Mouse (Mus musculus) forebrain, embryonic 10.5 days (tissue): ENCODE measurements around the gene Ucn3. TPM values are rescaled to one million over a fixed set of nuclear protein-coding genes. Genes with fewer than 3 reads are reported as not detected.
A peak's percentile ranks its signal among the peaks of the same experiment; 100 is the strongest.

Experiments used
- DNase-seq: peaks from one replicate; pipeline ENCODE4 v3.0.0-alpha.2; 2017; ENCODE audit warnings: low spot score; ENCODE audit errors: extremely low spot score
- H3K27ac ChIP-seq: fragments of 300-500 bp; sonication (generic); 2 replicates; pipeline ENCODE4 v1.5.1; 2016; ENCODE audit warnings: mild to moderate bottlenecking
- H3K27me3 ChIP-seq: fragments of 300-500 bp; sonication (generic); 2 replicates; pipeline ENCODE4 v1.6.1; 2016; ENCODE audit warnings: mild to moderate bottlenecking; ENCODE audit not compliant: poor library complexity, severe bottlenecking
- H3K36me3 ChIP-seq: fragments of 300-500 bp; sonication (generic); replicated peaks from 2 replicates; pipeline ENCODE4 v1.6.1; 2016; ENCODE audit warnings: mild to moderate bottlenecking, moderate library complexity
- H3K4me1 ChIP-seq: fragments of 300-500 bp; sonication (generic); 2 replicates; pipeline ENCODE4 v1.6.1; 2016
- H3K4me3 ChIP-seq: fragments of 300-500 bp; sonication (generic); 2 replicates; pipeline ENCODE4 v1.5.1; 2016; ENCODE audit warnings: mild to moderate bottlenecking, moderate library complexity
- H3K9me3 ChIP-seq: fragments of 300-500 bp; sonication (generic); 2 replicates; pipeline ENCODE4 v1.6.1; 2016; ENCODE audit warnings: mild to moderate bottlenecking, moderate library complexity
- WGBS: fragments of 180-500 bp; shearing (Covaris S2); methylation state at CpG from one replicate; pipeline ENCODE4 v1.1.7; 2016; 5-methylcytosine and 5-hydroxymethylcytosine counted together
- polyA plus RNA-seq: library from polyadenylated mRNA; unstranded; fragments of >200 nt; fragmentation: Nextera tagmentation; extraction: Ambion mirVana; gene quantifications from 2 replicates; pipeline ENCODE4 v1.2.1, GENCODE M21; 2016

Gene Ucn3
- not detected in 2 replicates for polyA plus RNA-seq

DNA sequence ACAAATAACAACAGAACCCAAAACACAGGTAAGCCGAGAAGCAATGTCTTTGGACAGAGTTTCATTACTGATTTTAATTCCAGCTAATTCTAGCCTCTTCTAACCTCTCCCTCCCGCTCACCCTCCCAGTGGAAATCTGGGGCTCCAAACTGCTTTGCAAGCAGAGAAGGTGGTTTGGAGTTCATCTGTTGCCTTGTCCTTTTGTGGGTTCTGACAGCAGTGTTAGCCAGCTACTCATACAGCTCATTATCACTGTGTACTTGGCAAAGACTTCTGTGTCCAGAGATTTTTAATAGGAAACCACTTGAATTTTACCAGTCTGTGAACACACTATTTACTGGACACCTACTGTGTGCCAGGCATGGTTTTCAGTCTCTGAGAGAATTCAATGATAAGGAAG, at the start of gene Ucn3:
Gene Ucn3 (minus strand): TSS at position 101 of the 400 bp plus-strand sequence.
- Histone ChIP-seq H3K27me3 (no peaks in the 10 kb centered on the region), H3K4me3 (no peak within 1 kb of the TSS), H3K9me3 (no peaks in the 10 kb centered on the region), H3K36me3 (no peaks in the 10 kb centered on the region), H3K4me1 (no peaks in the 10 kb centered on the region), H3K27ac (no peak within 1 kb of the TSS)
- WGBS: 73% methylated on average over 2 of the region's 2 CpGs
- DNase-seq: no peak

DNA sequence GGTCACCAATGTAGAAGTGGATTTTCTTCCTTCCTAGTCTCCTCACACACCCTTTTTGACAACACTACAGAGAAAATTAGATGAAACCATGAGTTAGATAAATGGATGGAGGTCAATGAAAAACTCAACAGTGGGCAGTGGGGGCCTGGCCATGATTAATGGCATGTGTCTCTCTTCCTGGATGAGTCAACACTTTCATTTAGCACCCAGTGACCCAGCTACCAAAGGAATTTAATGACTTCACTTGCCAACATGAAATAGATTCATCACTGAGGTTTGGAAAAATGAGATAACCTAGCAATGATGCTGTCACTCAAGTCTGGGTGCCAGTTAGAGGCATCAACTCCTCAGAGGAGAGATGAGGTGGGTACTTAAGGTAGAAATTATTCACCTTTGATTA, 46.9 kb upstream of the Ucn3 start:
- no peak overlapping the region for H3K4me3 ChIP-seq
- H3K4me1 ChIP-seq: no peaks in the 10 kb centered on the region
- no peaks in the 10 kb centered on the region for H3K36me3 ChIP-seq
- no peak overlapping the region for H3K27ac ChIP-seq
- no peak for DNase-seq
- H3K9me3 ChIP-seq: no peaks in the 10 kb centered on the region
- H3K27me3 ChIP-seq: no peaks in the 10 kb centered on the region

DNA sequence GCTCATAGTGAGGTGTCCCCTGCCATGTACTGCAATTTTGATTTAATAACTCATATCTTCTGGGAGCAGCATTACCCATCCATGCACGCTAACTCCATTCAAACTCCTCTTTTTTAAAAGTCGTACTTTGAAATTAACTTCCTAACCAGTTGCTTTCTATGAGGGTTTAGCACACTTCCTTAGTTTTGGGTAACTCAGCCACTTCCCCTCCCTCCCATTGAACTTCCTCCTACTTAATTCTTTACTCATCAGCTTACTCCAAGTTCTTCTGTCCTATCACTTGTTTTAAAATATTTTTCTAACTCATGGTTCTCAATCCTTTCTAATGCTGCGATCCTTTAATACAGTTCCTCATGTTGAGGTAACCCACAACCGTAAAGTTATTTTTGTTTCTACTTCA, 23.7 kb upstream of the Ucn3 start:
- Histone ChIP-seq H3K9me3 (no peaks in the 10 kb centered on the region), H3K36me3 (no peaks in the 10 kb centered on the region), H3K4me3 (no peak overlapping the region), H3K4me1 (no peaks in the 10 kb centered on the region), H3K27me3 (no peaks in the 10 kb centered on the region), H3K27ac (no peak overlapping the region)
- WGBS: 92% methylated on average over 4 of the region's 4 CpGs
- no peak for DNase-seq

DNA sequence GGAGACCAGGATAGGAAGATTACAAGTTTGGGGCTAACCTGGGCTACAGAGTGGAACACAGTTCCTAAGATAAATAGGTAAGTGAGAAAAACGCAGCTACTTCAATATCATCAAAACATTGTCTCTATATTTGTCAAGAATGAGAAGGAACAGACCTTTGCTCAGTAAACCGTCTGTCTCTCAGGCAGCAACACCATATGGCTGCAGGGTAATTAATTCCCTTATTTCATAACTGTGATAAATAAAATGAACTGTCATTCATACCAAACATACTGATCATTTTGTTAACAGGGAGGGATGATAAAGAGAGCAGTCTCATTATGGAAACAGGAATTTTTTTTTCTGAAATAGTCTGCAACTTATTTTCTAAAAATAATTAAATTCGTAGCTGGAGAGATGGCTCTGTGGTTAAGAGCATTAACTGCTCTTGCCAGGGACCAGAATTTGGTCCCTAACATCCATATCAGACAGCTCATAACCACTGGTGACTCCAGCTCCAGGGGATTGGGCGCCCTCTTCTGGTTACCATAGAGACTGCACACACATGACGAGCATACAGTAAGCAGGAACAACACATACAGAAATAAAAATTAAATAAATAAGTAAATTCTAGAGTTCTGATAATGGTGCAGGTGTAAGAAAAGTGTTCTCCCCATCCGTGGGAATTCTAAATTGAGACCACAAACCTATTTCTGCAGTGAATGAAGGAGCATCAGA, 6.2 kb upstream of the Ucn3 start:
- no peaks in the 10 kb centered on the region for H3K27me3 ChIP-seq
- no peaks in the 10 kb centered on the region for H3K4me1 ChIP-seq
- no peak for DNase-seq
- H3K36me3 ChIP-seq: no peaks in the 10 kb centered on the region
- no peak overlapping the region for H3K27ac ChIP-seq
- no peak overlapping the region for H3K4me3 ChIP-seq
- no peaks in the 10 kb centered on the region for H3K9me3 ChIP-seq
- WGBS: 76% methylated on average over 6 of the region's 6 CpGs

DNA sequence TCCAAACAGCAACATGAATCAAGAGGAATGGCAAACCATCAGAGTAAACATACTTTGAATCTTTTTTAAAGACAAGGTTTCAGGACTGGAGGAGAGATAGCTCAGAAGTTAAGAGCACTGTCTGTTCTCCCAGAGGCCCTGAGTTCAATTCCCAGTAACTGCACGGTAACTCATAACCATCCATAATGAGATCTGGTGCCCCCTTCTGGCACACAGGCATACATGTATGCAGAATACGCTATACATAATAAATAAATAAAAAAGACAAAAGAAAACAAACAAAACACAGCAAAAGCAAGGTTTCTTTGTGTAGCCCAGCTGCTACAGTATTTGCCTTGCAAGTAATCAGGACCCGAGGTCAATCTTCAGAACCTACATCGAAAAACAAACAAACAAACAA, 4.3 kb upstream of the Ucn3 start:
- H3K27ac ChIP-seq: no peak overlapping the region
- DNase-seq: no peak
- WGBS: 93% methylated on average over 4 of the region's 4 CpGs
- no peaks in the 10 kb centered on the region for H3K9me3 ChIP-seq
- H3K4me1 ChIP-seq: no peaks in the 10 kb centered on the region
- H3K36me3 ChIP-seq: no peaks in the 10 kb centered on the region
- no peak overlapping the region for H3K4me3 ChIP-seq
- no peaks in the 10 kb centered on the region for H3K27me3 ChIP-seq

DNA sequence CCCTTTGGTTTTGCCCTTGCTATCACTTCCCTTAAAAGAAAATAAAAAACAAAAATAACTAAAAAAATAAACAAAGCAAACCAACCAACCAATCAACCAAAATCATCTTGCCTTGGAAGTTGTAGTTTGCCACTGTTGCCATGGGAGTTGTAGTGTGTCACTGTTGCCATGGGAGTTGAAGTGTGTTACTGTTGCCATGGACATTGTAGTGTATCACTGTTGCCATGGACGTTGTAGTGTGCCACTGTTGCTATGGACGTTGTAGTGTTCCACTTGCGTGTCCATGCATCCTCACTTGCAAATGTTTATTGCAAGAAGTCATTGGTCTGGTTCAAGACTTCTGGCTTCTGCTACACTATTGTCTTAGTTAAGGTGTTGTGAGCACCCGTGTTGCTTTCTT, 2.1 kb upstream of the Ucn3 start:
- no peak for DNase-seq
- Histone ChIP-seq H3K4me3 (no peak overlapping the region), H3K9me3 (no peaks in the 10 kb centered on the region), H3K27me3 (no peaks in the 10 kb centered on the region), H3K27ac (no peak overlapping the region), H3K4me1 (no peaks in the 10 kb centered on the region), H3K36me3 (no peaks in the 10 kb centered on the region)
- 93% methylated on average over 4 of the region's 4 CpGs for WGBS

DNA sequence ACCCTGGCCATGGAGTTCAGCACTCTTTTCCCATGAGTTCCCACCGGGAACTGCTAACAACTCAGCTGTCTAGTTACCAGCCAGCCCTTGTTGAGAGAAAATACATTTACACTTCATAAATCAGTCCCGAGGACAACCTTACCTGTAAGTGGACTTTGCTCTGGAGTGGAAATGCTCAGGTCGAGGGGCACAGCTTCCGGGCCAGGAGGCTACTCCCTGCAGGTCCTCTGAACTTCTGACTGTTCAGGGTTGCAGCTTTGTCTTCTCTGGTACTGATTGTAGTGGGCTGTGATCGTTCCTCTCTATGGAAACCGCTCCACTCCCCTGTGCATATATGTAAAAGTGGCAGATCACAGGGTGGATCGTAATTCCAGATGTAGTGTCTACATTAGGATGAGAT, 450 bp downstream of the Ucn3 start:
- H3K27me3 ChIP-seq: no peaks in the 10 kb centered on the region
- H3K4me3 ChIP-seq: no peak overlapping the region
- H3K36me3 ChIP-seq: no peaks in the 10 kb centered on the region
- no peak for DNase-seq
- no peaks in the 10 kb centered on the region for H3K4me1 ChIP-seq
- H3K27ac ChIP-seq: no peak overlapping the region
- no peaks in the 10 kb centered on the region for H3K9me3 ChIP-seq
- WGBS: 89% methylated on average over 7 of the region's 7 CpGs

DNA sequence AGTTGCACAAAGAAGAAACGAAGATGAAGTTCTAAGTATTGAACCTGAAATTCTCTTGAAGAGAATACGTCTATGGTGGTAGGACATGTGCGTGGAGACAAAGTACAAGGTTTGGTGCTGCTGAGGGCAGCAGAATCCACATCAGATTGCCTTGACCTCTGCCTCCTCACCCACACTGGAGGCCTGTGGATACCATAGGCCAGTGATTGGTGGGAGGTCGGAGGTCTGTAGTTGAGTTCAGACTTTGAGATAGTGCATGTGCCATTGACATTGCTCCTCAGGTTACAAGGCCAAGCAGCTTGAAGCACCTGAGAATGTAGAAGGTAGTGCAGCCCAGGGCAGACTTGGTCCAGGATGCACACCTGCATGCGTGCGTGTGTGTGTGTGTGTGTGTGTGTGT, 19.1 kb downstream of the Ucn3 start:
- Histone ChIP-seq H3K36me3 (no peaks in the 10 kb centered on the region), H3K9me3 (no peaks in the 10 kb centered on the region), H3K4me1 (no peaks in the 10 kb centered on the region), H3K27me3 (no peaks in the 10 kb centered on the region), H3K27ac (no peak overlapping the region), H3K4me3 (no peak overlapping the region)
- 96% methylated on average over 6 of the region's 6 CpGs for WGBS
- DNase-seq: no peak

DNA sequence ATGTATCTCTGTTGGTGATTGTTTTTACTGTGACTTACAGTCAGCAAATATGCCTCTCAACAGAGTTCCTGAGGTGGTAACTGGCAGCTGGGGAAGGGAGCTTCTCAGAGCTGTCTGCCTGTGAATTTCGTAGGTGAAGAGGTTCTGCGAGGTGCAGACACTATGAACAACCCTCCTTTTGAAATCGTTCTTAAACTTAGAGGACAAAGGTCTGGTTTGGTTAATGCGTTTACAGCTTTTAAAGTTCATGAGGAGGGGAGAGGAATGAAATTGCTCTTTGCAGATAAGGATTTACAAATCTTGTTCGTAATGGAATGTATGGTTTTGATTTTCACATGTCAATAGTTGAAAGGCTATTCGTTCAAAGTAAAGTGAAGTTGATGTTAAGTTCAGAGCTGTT, 19.5 kb downstream of the Ucn3 start:
- no peak overlapping the region for H3K4me3 ChIP-seq
- no peak for DNase-seq
- 88% methylated on average over 6 of the region's 6 CpGs for WGBS
- no peaks in the 10 kb centered on the region for H3K9me3 ChIP-seq
- no peaks in the 10 kb centered on the region for H3K4me1 ChIP-seq
- H3K27me3 ChIP-seq: no peaks in the 10 kb centered on the region
- no peak overlapping the region for H3K27ac ChIP-seq
- H3K36me3 ChIP-seq: no peaks in the 10 kb centered on the region

DNA sequence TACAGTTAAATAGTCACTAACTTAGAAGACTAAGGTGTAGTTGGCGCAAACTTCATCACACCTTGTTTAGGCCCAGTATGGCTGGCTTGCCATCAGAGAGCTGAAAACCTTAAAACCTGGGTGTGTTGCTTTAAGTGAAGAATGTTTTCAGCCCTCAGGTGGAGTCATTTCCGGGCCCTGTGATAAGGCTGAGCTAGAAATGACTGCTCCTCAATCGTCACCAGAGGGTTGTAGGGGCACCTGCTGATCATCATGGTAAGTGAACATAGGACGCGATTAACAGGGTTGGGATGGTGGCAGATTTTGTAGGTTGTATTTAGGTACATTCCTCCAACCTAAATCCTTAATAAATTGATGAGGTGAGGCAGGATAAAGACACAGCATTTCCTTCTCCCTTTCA, 20.7 kb downstream of the Ucn3 start:
- Histone ChIP-seq H3K27me3 (no peaks in the 10 kb centered on the region), H3K4me3 (no peak overlapping the region)
- WGBS: 86% methylated on average over 5 of the region's 5 CpGs

DNA sequence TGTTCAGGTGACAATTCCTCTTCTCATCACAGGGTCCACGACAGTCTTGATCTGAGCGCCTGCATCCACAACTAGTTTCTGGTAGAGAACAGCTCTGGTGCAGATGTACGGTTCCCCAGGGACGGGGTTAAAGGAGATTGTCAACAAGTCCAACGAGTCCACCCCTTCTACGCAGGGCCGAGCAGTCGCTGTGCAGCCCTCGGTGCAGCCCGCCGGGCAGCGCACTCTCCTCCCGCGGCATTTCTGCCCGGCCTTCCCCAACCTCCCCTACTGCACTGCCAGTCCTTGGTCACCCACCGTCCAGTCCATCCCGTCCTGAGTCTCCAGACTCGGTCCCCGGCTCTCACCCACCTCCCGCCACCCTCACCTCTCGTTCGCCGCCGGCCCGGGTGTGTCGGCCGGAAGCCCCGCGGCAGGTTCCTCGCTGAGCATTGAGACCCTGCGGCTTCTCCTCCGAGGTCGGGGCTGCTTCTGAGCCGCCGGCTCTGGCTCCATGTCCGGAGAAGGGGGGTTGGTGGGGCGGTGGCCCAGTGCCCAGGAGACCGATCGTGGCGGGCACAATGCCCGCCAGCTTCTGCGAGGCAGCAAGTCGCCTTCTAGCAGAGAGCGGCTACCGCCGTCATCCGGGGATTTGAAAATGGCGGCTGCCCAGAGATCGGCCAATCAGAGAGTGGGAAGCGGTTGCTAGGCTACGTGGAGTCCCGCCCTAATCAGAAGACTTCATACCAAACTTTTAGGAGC, 27.4 kb downstream of the Ucn3 start, which contains the start of the genes Net1 and Tubal3:
Gene Net1 (minus strand): TSS at position 650 of the 741 bp plus-strand sequence.
Gene Tubal3 (plus strand): TSS at position 704 of the 741 bp plus-strand sequence.
- H3K4me1 ChIP-seq: peaks cover 9% of the 10 kb centered on the region
- peak within 1 kb of the TSS; percentile 97 for H3K27ac ChIP-seq
- peaks cover 12% of the 10 kb centered on the region for H3K9me3 ChIP-seq
- peak; percentile 92 for DNase-seq
- peak within 1 kb of the TSS; percentile 95 for H3K4me3 ChIP-seq
- H3K27me3 ChIP-seq: no peaks in the 10 kb centered on the region
- H3K36me3 ChIP-seq: peaks cover 33% of the 10 kb centered on the region
- WGBS: under 1% methylated on average over 52 of the region's 52 CpGs

More for the DNA sequence above, 20.7 kb downstream of the Ucn3 start:
- no peak for DNase-seq
- Histone ChIP-seq H3K27ac (no peak overlapping the region), H3K4me1 (no peaks in the 10 kb centered on the region), H3K36me3 (no peaks in the 10 kb centered on the region), H3K9me3 (no peaks in the 10 kb centered on the region)

DNA sequence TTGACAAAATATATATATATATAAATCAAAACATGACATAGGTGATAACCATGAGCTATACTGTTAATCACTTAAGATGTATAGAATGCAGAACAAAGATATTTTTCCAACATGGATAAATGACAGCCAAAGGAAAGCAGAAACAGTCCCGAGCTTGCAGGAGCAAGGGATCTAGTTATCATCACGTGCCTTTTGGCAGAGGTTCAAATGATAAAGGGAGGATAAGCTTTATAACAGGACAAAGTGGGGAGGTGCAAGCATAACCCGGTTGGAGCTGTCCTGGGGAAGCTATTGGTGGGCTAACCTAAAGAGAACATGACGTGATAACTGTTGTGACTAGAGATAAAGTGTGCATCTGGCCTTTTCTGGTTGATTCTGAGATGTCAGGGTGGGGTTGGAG, 31.6 kb downstream of the Ucn3 start:
- Histone ChIP-seq H3K36me3 (peaks cover 73% of the 10 kb centered on the region), H3K27me3 (no peaks in the 10 kb centered on the region), H3K9me3 (peaks cover 12% of the 10 kb centered on the region), H3K4me3 (no peak overlapping the region), H3K27ac (no peak overlapping the region), H3K4me1 (peaks cover 9% of the 10 kb centered on the region)
- WGBS: 93% methylated on average over 4 of the region's 4 CpGs
- DNase-seq: no peak

DNA sequence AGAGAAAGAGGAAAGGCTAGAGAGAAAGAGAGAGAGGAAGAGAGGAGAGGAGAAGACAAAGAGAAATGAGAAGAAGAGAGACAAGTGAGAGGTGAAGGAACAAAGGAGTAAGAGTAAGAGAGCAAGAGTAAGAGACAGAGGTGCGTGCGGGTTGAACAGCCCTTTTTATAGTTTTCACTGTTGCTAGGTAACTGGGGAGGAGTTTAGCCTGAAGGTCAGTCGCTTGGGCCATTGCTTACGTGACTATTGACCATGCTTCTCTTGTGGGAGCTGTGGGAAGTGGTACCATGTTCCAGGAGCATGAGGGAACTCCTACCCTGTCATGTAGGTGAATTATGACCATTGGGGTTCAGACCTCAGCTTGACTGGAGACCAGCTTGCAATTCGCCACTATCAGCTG, 34.8 kb downstream of the Ucn3 start:
- Histone ChIP-seq H3K27me3 (no peaks in the 10 kb centered on the region), H3K4me1 (no peaks in the 10 kb centered on the region), H3K9me3 (peaks cover 5% of the 10 kb centered on the region), H3K27ac (no peak overlapping the region), H3K36me3 (peaks cover 89% of the 10 kb centered on the region), H3K4me3 (no peak overlapping the region)
- WGBS: 90% methylated on average over 5 of the region's 5 CpGs
- DNase-seq: no peak
